In genomic region chr11:5495906-5496305, GRCm38 (mm10) we compare ENCODE assay signal across 25 mouse cellular contexts.
"Had no signal": no experiment of that assay in that cellular context is flagged by ENCODE, and none has a peak within 500 bp of the region (broad histone marks: within the 10 kb centered on the region; RNA-seq: fewer than 3 reads in every experiment).

No protein-coding gene starts in this region.

- DNase-seq: gastrocnemius, adult 2 months; gastrocnemius, postnatal 10 days; heart, adult 2 months; heart, postnatal 14 days; heart, postnatal 4 days; kidney, adult 11 months; kidney, adult 2 months; kidney, adult 9 months; kidney, postnatal 14 days; kidney, postnatal 36 days; layer of hippocampus, adult 9-11 months; liver; liver, embryonic 13.5 days had no signal

- H3K4me1 ChIP-seq: heart, embryonic 13.5 days; heart, embryonic 15.5 days; hindbrain, embryonic 12.5 days; hindbrain, embryonic 15.5 days; limb, embryonic 12.5 days had no signal

- H3K4me3 ChIP-seq: gastrocnemius, adult 2 months; heart, adult 2 months; heart, embryonic 13.5 days; heart, embryonic 15.5 days; hindbrain, embryonic 10.5 days; hindbrain, embryonic 12.5 days; hindbrain, embryonic 15.5 days; kidney, embryonic 15.5 days; left cerebral cortex, adult 2 months; limb, embryonic 10.5 days; limb, embryonic 12.5 days; liver, embryonic 13.5 days; liver, embryonic 15.5 days had no signal

- H3K9me3 ChIP-seq: heart, embryonic 13.5 days; heart, embryonic 15.5 days; hindbrain, embryonic 10.5 days; hindbrain, embryonic 12.5 days; hindbrain, embryonic 15.5 days; kidney, embryonic 15.5 days; limb, embryonic 10.5 days; limb, embryonic 12.5 days; liver, embryonic 13.5 days; liver, embryonic 15.5 days had no signal

- H3K36me3 ChIP-seq: heart, embryonic 13.5 days; heart, embryonic 15.5 days; hindbrain, embryonic 10.5 days; hindbrain, embryonic 12.5 days; hindbrain, embryonic 15.5 days; kidney, embryonic 15.5 days; limb, embryonic 10.5 days; limb, embryonic 12.5 days; liver, embryonic 13.5 days; liver, embryonic 15.5 days had no signal

- H3K27ac ChIP-seq: gastrocnemius, adult 2 months; heart, adult 2 months; heart, embryonic 13.5 days; heart, embryonic 15.5 days; hindbrain, embryonic 12.5 days; hindbrain, embryonic 15.5 days; hindbrain, postnatal 0 days; kidney, embryonic 15.5 days; kidney, postnatal 0 days; left cerebral cortex, adult 2 months; limb, embryonic 10.5 days; limb, embryonic 12.5 days; liver, embryonic 13.5 days; liver, embryonic 15.5 days had no signal

- H3K27me3 ChIP-seq: heart, embryonic 13.5 days; heart, embryonic 15.5 days; hindbrain, embryonic 12.5 days; hindbrain, embryonic 15.5 days; kidney, embryonic 15.5 days; limb, embryonic 12.5 days; liver, embryonic 13.5 days; liver, embryonic 15.5 days had no signal
